Mouse (Mus musculus) kidney, adult 2 months (tissue): ENCODE data around the gene Ctc1. TPM values are rescaled to one million over a fixed set of nuclear protein-coding genes. Genes with fewer than 3 reads are reported as not detected.

ENCODE experiments used
- DNase-seq: peaks from one replicate; pipeline ENCODE4 v3.0.0; 2021
- H3K27ac ChIP-seq: fragments of 200-500 bp; 2 replicates; pipeline ENCODE4 v1.5.1; 2012; ENCODE audit warnings: low read depth, low read length, control low read depth, inconsistent platforms; ENCODE audit not compliant: insufficient read depth
- H3K27me3 ChIP-seq: fragments of 200-500 bp; replicated peaks from 2 replicates; pipeline ENCODE4 v1.6.1; 2012; ENCODE audit warnings: mild to moderate bottlenecking, moderate library complexity, low read length, inconsistent platforms; ENCODE audit not compliant: control insufficient read depth, insufficient read depth
- H3K36me3 ChIP-seq: fragments of 200-500 bp; 2 replicates; pipeline ENCODE4 v1.6.1; 2012; ENCODE audit warnings: mild to moderate bottlenecking, moderate library complexity, low read length, inconsistent platforms; ENCODE audit not compliant: control insufficient read depth, insufficient read depth
- H3K4me1 ChIP-seq: fragments of 200-500 bp; 2 replicates; pipeline ENCODE4 v1.6.1; 2011; ENCODE audit warnings: low read length; ENCODE audit not compliant: control insufficient read depth, insufficient read depth
- H3K4me3 ChIP-seq: fragments of 200-500 bp; 2 replicates; pipeline ENCODE4 v1.5.1; 2011; ENCODE audit warnings: mild to moderate bottlenecking, low read depth, low read length, control low read depth; ENCODE audit not compliant: insufficient read depth
- CTCF ChIP-seq: fragments of 200-500 bp; conservative IDR thresholded peaks from 2 replicates; pipeline ENCODE4 v1.5.1; 2011; ENCODE audit warnings: low read depth, mild to moderate bottlenecking, control low read depth, low read length, moderate library complexity, mixed read lengths; ENCODE audit not compliant: insufficient read depth, insufficient read length
- POLR2A ChIP-seq: fragments of 200-500 bp; IDR thresholded peaks from one replicate; pipeline ENCODE4 v1.6.1; 2011; ENCODE audit warnings: low read depth, low read length, control low read depth
- WGBS: fragments of 180-500 bp; shearing (Covaris S2); methylation state at CpG from one replicate; pipeline ENCODE4 v1.1.7; 2018; 5-methylcytosine and 5-hydroxymethylcytosine counted together
- polyA plus RNA-seq: library from polyadenylated mRNA; depleted of rRNA; stranded (reverse); fragments of >200 nt; gene quantifications from 2 replicates; pipeline ENCODE4 v1.2.3, GENCODE M21; 2012

The Ctc1 gene
- polyA plus RNA-seq, 1 experiment, result 30.1 TPM

GRCm38 (mm10) chr11:69070590-69071222, 55.0 kb downstream of the Ctc1 start, which contains the start of gene Tmem107:
Tmem107 (plus strand) TSS chr11:69070806.
- Histone ChIP-seq H3K27ac (peak within 1 kb of the TSS; percentile 71), H3K27me3 (no peaks in the 10 kb centered on the region), H3K4me1 (peaks cover 24% of the 10 kb centered on the region; the same call in 1 of the 2 replicates), H3K4me3 (peak within 1 kb of the TSS; percentile 95), H3K36me3 (no peaks in the 10 kb centered on the region)
- TF ChIP-seq POLR2A (peak; percentile 92), CTCF (no peak)
- WGBS, result 1% methylated on average over 47 of the region's 47 CpGs
- DNase-seq, result peak; percentile 97

DNA sequence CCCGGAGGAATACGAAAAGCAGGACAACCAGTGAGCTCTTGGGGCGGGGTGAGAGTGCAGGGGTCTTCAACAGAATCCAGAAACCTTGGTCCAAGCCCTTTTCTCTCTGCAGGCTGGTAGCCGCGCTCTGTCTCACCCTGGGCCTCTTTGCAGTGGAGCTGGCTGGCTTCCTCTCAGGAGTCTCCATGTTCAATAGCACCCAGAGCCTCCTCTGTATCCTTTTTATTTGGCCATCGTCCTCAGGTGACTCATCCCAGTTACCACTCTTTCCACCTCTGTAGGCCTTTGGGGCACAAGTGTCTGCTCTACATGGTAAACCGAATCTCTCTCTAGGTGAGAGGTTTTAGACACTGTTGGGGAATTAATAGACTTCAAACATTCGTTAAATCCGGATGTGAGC, 55.6 kb downstream of the Ctc1 start:
- Histone ChIP-seq H3K27me3 (no peaks in the 10 kb centered on the region), H3K27ac (peak overlapping the region; percentile 24; the same call in 1 of the 2 replicates), H3K4me3 (peak overlapping the region; percentile 95), H3K36me3 (no peaks in the 10 kb centered on the region), H3K4me1 (peaks cover 23% of the 10 kb centered on the region; the same call in 1 of the 2 replicates)
- DNase-seq, result no peak
- TF ChIP-seq POLR2A, result no peak
- no peak for TF ChIP-seq CTCF
- 26% methylated on average over 9 of the region's 9 CpGs for WGBS

DNA sequence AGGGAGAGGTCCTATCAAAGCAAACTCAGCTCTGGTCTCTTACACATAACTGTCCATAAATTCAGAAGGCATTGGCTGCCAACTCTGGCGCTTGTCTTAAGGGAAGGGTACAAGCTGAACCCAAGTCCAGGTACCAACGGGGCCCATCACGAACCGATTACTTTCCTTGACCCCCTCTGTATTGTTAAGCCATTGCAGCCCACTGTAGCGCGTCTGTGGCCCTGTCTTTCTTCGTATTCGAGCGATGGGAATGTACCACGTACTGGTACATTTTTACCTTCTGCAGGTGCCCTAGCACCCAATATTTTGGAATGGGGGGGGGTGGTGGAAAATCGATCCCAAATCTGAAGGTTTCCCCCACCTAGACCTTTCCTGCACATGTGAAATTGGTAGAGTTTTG, 56.5 kb downstream of the Ctc1 start:
- TF ChIP-seq CTCF (no peak), POLR2A (no peak)
- no peaks in the 10 kb centered on the region for H3K27me3 ChIP-seq
- no peak for DNase-seq
- H3K36me3 ChIP-seq, result no peaks in the 10 kb centered on the region
- 85% methylated on average over 11 of the region's 11 CpGs for WGBS
- H3K4me1 ChIP-seq, result peaks cover 16% of the 10 kb centered on the region; the same call in 1 of the 2 replicates
- no peak overlapping the region for H3K27ac ChIP-seq
- H3K4me3 ChIP-seq, result no peak overlapping the region

GRCm38 (mm10) chr11:69072666-69073064, 57.0 kb downstream of the Ctc1 start:
- peak overlapping the region; percentile 40; the same call in 1 of the 2 replicates for H3K4me3 ChIP-seq
- DNase-seq, result no peak
- WGBS, result 5% methylated on average over 9 of the region's 9 CpGs
- no peaks in the 10 kb centered on the region for H3K27me3 ChIP-seq
- H3K4me1 ChIP-seq, result peaks cover 12% of the 10 kb centered on the region; the same call in 1 of the 2 replicates
- 0 out of 2 replicates have a peak overlapping the region, but pooled peaks have one; percentile 4 for H3K27ac ChIP-seq
- TF ChIP-seq CTCF, result no peak
- no peak for TF ChIP-seq POLR2A
- H3K36me3 ChIP-seq, result no peaks in the 10 kb centered on the region

DNA sequence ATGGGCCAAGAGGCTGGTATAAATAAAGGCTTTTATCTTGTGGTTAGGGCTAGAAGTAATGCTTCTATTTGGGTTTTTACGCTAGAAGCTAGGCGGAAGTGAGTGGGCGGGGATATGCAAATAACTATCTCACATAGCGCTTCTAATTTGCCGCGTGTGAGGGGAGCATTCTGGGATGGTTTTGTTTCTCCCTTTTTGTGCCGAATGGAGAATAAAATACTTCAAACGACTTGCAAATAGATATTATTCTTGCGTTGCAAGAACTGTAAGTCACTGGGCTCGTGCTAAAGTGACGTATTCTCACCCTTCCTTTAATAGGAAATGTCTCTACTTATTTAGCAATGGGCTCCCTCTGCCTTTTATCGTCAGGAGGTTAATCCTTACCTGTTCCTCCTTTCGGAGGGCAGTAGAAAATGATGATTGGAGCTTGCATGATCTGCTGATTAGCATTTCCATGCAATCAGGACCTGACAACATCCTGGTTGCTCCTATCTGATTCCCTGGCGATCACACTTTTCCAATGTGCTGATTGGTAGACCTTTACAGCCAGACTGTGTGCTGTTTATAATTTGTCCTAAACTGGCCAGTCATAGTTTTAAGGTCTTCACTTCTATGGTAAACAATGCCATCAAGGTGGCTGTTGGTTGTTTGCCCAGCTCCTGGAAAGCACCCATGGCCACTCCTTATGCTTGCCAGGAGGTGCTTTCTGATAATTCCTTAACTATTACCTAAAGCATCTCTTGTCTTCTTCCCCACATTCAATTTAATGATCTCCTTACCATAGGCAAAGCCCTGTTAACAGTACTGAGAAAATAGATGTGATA, 57.6 kb downstream of the Ctc1 start:
- peak overlapping the region; percentile 17; the same call in 1 of the 2 replicates for H3K4me3 ChIP-seq
- under 1% methylated on average over 14 of the region's 14 CpGs for WGBS
- peak overlapping the region; percentile 100 for H3K27ac ChIP-seq
- H3K4me1 ChIP-seq, result peaks cover 11% of the 10 kb centered on the region; the same call in 1 of the 2 replicates
- no peaks in the 10 kb centered on the region for H3K36me3 ChIP-seq
- no peak for TF ChIP-seq POLR2A
- TF ChIP-seq CTCF, result no peak
- H3K27me3 ChIP-seq, result no peaks in the 10 kb centered on the region
- peak; percentile 96 for DNase-seq

DNA sequence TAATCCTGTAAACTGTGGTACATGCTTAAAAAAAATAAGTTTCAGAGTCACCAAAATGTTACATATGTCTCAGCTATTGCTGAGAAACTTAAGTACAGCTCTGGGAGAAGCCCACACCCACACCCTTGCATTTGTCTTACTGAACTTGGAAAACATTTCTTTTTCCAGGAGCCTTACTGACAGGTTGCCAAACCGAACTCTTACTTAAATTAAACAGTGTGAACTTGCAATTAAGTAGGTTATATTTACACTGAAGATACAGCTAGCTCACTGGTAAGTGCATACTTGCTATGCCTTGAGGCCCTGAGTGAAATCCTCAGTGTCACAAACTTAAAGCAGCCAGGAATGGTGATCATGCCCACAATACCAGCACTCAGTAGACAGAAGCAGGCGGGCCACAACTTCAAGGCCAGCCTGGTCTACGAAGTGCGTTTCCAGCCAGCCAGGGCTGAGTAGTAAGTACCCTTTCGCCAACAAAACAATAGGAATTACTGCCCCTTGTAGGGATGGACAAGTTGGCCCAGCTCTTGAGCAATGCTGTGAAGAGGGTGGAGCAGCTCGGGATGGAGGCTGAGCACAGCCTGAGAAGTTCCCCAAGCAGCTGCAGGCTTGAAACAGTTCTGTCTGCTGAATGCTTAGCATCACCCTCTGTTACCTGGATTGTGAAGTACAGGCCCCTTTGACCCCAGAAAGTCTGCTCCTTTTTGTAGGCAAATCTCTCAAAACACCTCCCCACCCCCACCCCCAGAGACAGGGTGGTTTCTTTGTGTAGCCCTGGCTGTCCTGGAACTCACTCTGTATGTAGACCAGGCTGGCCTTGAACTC, 58.5 kb downstream of the Ctc1 start:
- Histone ChIP-seq H3K4me3 (no peak overlapping the region), H3K36me3 (no peaks in the 10 kb centered on the region)
- DNase-seq, result no peak

DNA sequence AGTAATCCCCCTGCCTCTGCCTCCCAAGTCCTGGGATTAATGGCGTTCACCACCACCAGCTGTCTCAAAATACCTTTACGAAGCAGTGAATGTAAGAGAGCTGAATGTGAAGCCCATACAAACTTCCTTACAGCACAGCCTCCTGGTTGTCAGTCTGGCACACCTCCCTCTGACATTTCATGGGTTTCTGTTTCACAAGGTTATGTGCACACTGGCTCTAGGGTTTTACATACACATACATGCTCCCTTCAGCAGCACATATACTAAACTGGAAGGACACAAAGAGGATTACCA, 59.0 kb downstream of the Ctc1 start:
- H3K4me3 ChIP-seq, result no peak overlapping the region
- TF ChIP-seq CTCF (no peak), POLR2A (no peak)
- no peak for DNase-seq
- H3K4me1 ChIP-seq, result peaks cover 11% of the 10 kb centered on the region; the same call in 1 of the 2 replicates
- no peak overlapping the region for H3K27ac ChIP-seq
- no peaks in the 10 kb centered on the region for H3K27me3 ChIP-seq
- no peaks in the 10 kb centered on the region for H3K36me3 ChIP-seq
- WGBS, result 68% methylated on average over 2 of the region's 2 CpGs

More for the DNA sequence above, 58.5 kb downstream of the Ctc1 start:
- Histone ChIP-seq H3K4me1 (peaks cover 11% of the 10 kb centered on the region; the same call in 1 of the 2 replicates), H3K27me3 (no peaks in the 10 kb centered on the region), H3K27ac (no peak overlapping the region)
- TF ChIP-seq POLR2A, result no peak
- no peak for TF ChIP-seq CTCF
- WGBS, result 62% methylated on average over 6 of the region's 6 CpGs
